Mouse (Mus musculus): Measurements from ENCODE around the gene Cdh5. TPM values are rescaled to one million over a fixed set of nuclear protein-coding genes. Genes with fewer than 3 reads are reported as not detected.
"Not testable (repeated sequence)": the region's sequence is repeated elsewhere in the genome, so short reads cannot be mapped to it uniquely, and the experiment has no call there.

The Cdh5 gene
- polyA plus RNA-seq, 1 experiment from 2014 or later: 18.1 TPM

GRCm38 (mm10) chr8:104070949-104071348 lies 30.5 kb upstream of the Cdh5 start:
- Histone ChIP-seq H3K27me3 (no peaks in the 10 kb centered on the region), H3K4me3 (no peak overlapping the region), H3K9me3 (no peaks in the 10 kb centered on the region), H3K27ac (replicated peaks) (no peak overlapping the region), H3K36me3 (no peaks in the 10 kb centered on the region), H3K4me1 (replicated peaks) (no peaks in the 10 kb centered on the region), H3K4me2 (no peak overlapping the region), H3K9ac (no peak overlapping the region)
- WGBS: 92% methylated on average over 10 of the region's 10 CpGs
- no peak for ATAC-seq (ENCODE audit: low read depth)

GRCm38 (mm10) chr8:104075079-104075478 lies 26.3 kb upstream of the Cdh5 start:
- ATAC-seq (ENCODE audit: low read depth): no peak
- Histone ChIP-seq H3K4me1 (replicated peaks) (peaks cover 16% of the 10 kb centered on the region), H3K27ac (replicated peaks) (no peak overlapping the region), H3K9me3 (no peaks in the 10 kb centered on the region), H3K36me3 (no peaks in the 10 kb centered on the region), H3K9ac (no peak overlapping the region), H3K4me2 (no peak overlapping the region), H3K4me3 (no peak overlapping the region), H3K27me3 (no peaks in the 10 kb centered on the region)
- 92% methylated on average over 6 of the region's 6 CpGs for WGBS

- Histone ChIP-seq H3K4me3 (no peak overlapping the region), H3K4me2 (no peak overlapping the region), H3K4me1 (replicated peaks) (peaks cover 16% of the 10 kb centered on the region), H3K9me3 (no peaks in the 10 kb centered on the region), H3K27ac (replicated peaks) (no peak overlapping the region), H3K9ac (no peak overlapping the region), H3K27me3 (no peaks in the 10 kb centered on the region), H3K36me3 (no peaks in the 10 kb centered on the region)
- WGBS: 24% methylated on average over 8 of the region's 8 CpGs
- ATAC-seq (ENCODE audit: low read depth): peak; percentile 78; the same call in 1 of the 2 replicates
Measured at GRCm38 (mm10) chr8:104076541-104077412, 24.6 kb upstream of the Cdh5 start.

GRCm38 (mm10) chr8:104078091-104078490 lies 23.3 kb upstream of the Cdh5 start:
- H3K9ac ChIP-seq: no peak overlapping the region
- peaks cover 16% of the 10 kb centered on the region for H3K4me1 ChIP-seq (replicated peaks)
- H3K4me2 ChIP-seq: no peak overlapping the region
- H3K4me3 ChIP-seq: no peak overlapping the region
- no peak overlapping the region for H3K27ac ChIP-seq (replicated peaks)
- no peaks in the 10 kb centered on the region for H3K9me3 ChIP-seq
- ATAC-seq (ENCODE audit: low read depth): 0 out of 2 replicates have a peak, but pooled peaks have one; percentile 27
- WGBS: 55% methylated on average over 7 of the region's 7 CpGs
- no peaks in the 10 kb centered on the region for H3K27me3 ChIP-seq
- H3K36me3 ChIP-seq: no peaks in the 10 kb centered on the region

- Histone ChIP-seq H3K4me3 (no peak overlapping the region), H3K36me3 (no peaks in the 10 kb centered on the region), H3K9ac (no peak overlapping the region), H3K27me3 (no peaks in the 10 kb centered on the region), H3K27ac (replicated peaks) (no peak overlapping the region), H3K4me1 (replicated peaks) (no peaks in the 10 kb centered on the region), H3K4me2 (no peak overlapping the region), H3K9me3 (no peaks in the 10 kb centered on the region)
- no peak for ATAC-seq (ENCODE audit: low read depth)
- WGBS: 84% methylated on average over 10 of the region's 10 CpGs
Measured at GRCm38 (mm10) chr8:104085281-104085680, 16.1 kb upstream of the Cdh5 start.

- no peak overlapping the region for H3K4me3 ChIP-seq
- H3K4me2 ChIP-seq: no peak overlapping the region
- H3K27me3 ChIP-seq: no peaks in the 10 kb centered on the region
- WGBS: 86% methylated on average over 2 of the region's 2 CpGs
- no peaks in the 10 kb centered on the region for H3K36me3 ChIP-seq
- no peak overlapping the region for H3K27ac ChIP-seq (replicated peaks)
- H3K9ac ChIP-seq: no peak overlapping the region
- ATAC-seq (ENCODE audit: low read depth): no peak
- no peaks in the 10 kb centered on the region for H3K9me3 ChIP-seq
- H3K4me1 ChIP-seq (replicated peaks): no peaks in the 10 kb centered on the region
Measured at GRCm38 (mm10) chr8:104086615-104087014, 14.8 kb upstream of the Cdh5 start.

GRCm38 (mm10) chr8:104087091-104087490 lies 14.3 kb upstream of the Cdh5 start:
- H3K4me1 ChIP-seq (replicated peaks): no peaks in the 10 kb centered on the region
- no peaks in the 10 kb centered on the region for H3K27me3 ChIP-seq
- no peak overlapping the region for H3K9ac ChIP-seq
- no peak for ATAC-seq (ENCODE audit: low read depth)
- WGBS: 41% methylated on average over 1 of the region's 1 CpGs
- no peak overlapping the region for H3K4me2 ChIP-seq
- H3K9me3 ChIP-seq: no peaks in the 10 kb centered on the region
- H3K4me3 ChIP-seq: no peak overlapping the region
- no peak overlapping the region for H3K27ac ChIP-seq (replicated peaks)
- no peaks in the 10 kb centered on the region for H3K36me3 ChIP-seq

GRCm38 (mm10) chr8:104087878-104088277 lies 13.5 kb upstream of the Cdh5 start:
- not testable (repeated sequence) for H3K9me3 ChIP-seq; H3K36me3 ChIP-seq; H3K27ac ChIP-seq (replicated peaks); H3K9ac ChIP-seq; H3K4me3 ChIP-seq; H3K4me1 ChIP-seq (replicated peaks); H3K4me2 ChIP-seq; H3K27me3 ChIP-seq; ATAC-seq (ENCODE audit: low read depth)

- Histone ChIP-seq H3K4me2 (no peak overlapping the region), H3K4me3 (no peak overlapping the region)
- WGBS: 83% methylated on average over 3 of the region's 3 CpGs
Measured at GRCm38 (mm10) chr8:104088881-104089280, 12.5 kb upstream of the Cdh5 start.

GRCm38 (mm10) chr8:104090993-104091900 lies 10.2 kb upstream of the Cdh5 start:
- ATAC-seq (ENCODE audit: low read depth); H3K27ac ChIP-seq (replicated peaks); H3K9ac ChIP-seq; H3K36me3 ChIP-seq; H3K4me3 ChIP-seq; H3K4me1 ChIP-seq (replicated peaks); H3K9me3 ChIP-seq; H3K27me3 ChIP-seq: not testable (repeated sequence)
- 13% methylated on average over 24 of the region's 24 CpGs for WGBS
- H3K4me2 ChIP-seq: peak overlapping the region; percentile 39

More at GRCm38 (mm10) chr8:104088881-104089280, 12.5 kb upstream of the Cdh5 start:
- no peaks in the 10 kb centered on the region for H3K9me3 ChIP-seq
- H3K27ac ChIP-seq (replicated peaks): no peak overlapping the region
- no peaks in the 10 kb centered on the region for H3K27me3 ChIP-seq
- H3K9ac ChIP-seq: no peak overlapping the region
- H3K36me3 ChIP-seq: no peaks in the 10 kb centered on the region
- no peak for ATAC-seq (ENCODE audit: low read depth)
- H3K4me1 ChIP-seq (replicated peaks): no peaks in the 10 kb centered on the region

GRCm38 (mm10) chr8:104093336-104093735 lies 8.1 kb upstream of the Cdh5 start:
- H3K4me3 ChIP-seq: no peak overlapping the region
- 28% methylated on average over 7 of the region's 7 CpGs for WGBS
- H3K27ac ChIP-seq (replicated peaks): no peak overlapping the region
- no peaks in the 10 kb centered on the region for H3K36me3 ChIP-seq
- H3K4me1 ChIP-seq (replicated peaks): no peaks in the 10 kb centered on the region
- no peak overlapping the region for H3K4me2 ChIP-seq
- no peak for ATAC-seq (ENCODE audit: low read depth)
- H3K9me3 ChIP-seq: no peaks in the 10 kb centered on the region
- no peak overlapping the region for H3K9ac ChIP-seq
- no peaks in the 10 kb centered on the region for H3K27me3 ChIP-seq

GRCm38 (mm10) chr8:104095595-104095994 lies 5.8 kb upstream of the Cdh5 start:
- no peak overlapping the region for H3K4me2 ChIP-seq
- no peak for ATAC-seq (ENCODE audit: low read depth)
- H3K27ac ChIP-seq (replicated peaks): peak overlapping the region; percentile 10; the same call in 1 of the 2 replicates
- H3K9me3 ChIP-seq: no peaks in the 10 kb centered on the region
- peaks cover 10% of the 10 kb centered on the region for H3K4me1 ChIP-seq (replicated peaks)
- H3K36me3 ChIP-seq: no peaks in the 10 kb centered on the region
- H3K4me3 ChIP-seq: no peak overlapping the region
- WGBS: 74% methylated on average over 9 of the region's 9 CpGs
- no peak overlapping the region for H3K9ac ChIP-seq
- H3K27me3 ChIP-seq: no peaks in the 10 kb centered on the region
